Mouse (Mus musculus) kidney, embryonic 16.5 days (tissue): ENCODE measurements around the gene Muc20. TPM values are rescaled to one million over a fixed set of nuclear protein-coding genes. Genes with fewer than 3 reads are reported as not detected.
A peak's percentile ranks its signal among the peaks of the same experiment; 100 is the strongest.

Experiments
- ATAC-seq: fragments of 200-750 bp; cut with Nextera tagmentation; 2 replicates; pipeline ENCODE4 v1.8.0; 2017; ENCODE audit warnings: moderate TSS enrichment; ENCODE audit not compliant: low FRiP score, low TSS enrichment
- H3K27ac ChIP-seq: fragments of 300-500 bp; sonication (generic); 2 replicates; pipeline ENCODE4 v1.5.1; 2014; ENCODE audit warnings: low read length
- H3K27me3 ChIP-seq: fragments of 300-500 bp; sonication (generic); 2 replicates; pipeline ENCODE4 v1.6.1; 2014; ENCODE audit warnings: low read length, control low read depth, mixed read lengths; ENCODE audit not compliant: insufficient read depth
- H3K36me3 ChIP-seq: fragments of 300-500 bp; sonication (generic); 2 replicates; pipeline ENCODE4 v1.6.1; 2014; ENCODE audit warnings: low read length, control low read depth, mixed read lengths; ENCODE audit not compliant: insufficient read depth
- H3K4me1 ChIP-seq: fragments of 300-500 bp; sonication (generic); 2 replicates; pipeline ENCODE4 v1.6.1; 2014; ENCODE audit warnings: low read length, control low read depth, mixed read lengths; ENCODE audit not compliant: insufficient read depth
- H3K4me2 ChIP-seq: fragments of 300-500 bp; sonication (generic); replicated peaks from 2 replicates; pipeline ENCODE4 v1.6.1; 2014; ENCODE audit warnings: low read depth, low read length
- H3K4me3 ChIP-seq: fragments of 300-500 bp; sonication (generic); 2 replicates; pipeline ENCODE4 v1.5.1; 2014; ENCODE audit warnings: mild to moderate bottlenecking, low read length
- H3K9ac ChIP-seq: fragments of 300-500 bp; sonication (generic); replicated peaks from 2 replicates; pipeline ENCODE4 v1.6.1; 2014; ENCODE audit warnings: low read length
- H3K9me3 ChIP-seq: fragments of 300-500 bp; sonication (generic); 2 replicates; pipeline ENCODE4 v1.6.1; 2016; ENCODE audit warnings: low read length, control low read depth
- WGBS: fragments of 180-500 bp; shearing (Covaris S2); extraction: QIAGEN DNeasy Blood & Tissue Kit; methylation state at CpG from one replicate; pipeline ENCODE4 v1.1.7; 2014; 5-methylcytosine and 5-hydroxymethylcytosine counted together
- polyA plus RNA-seq: library from polyadenylated mRNA; unstranded; fragments of >200 nt; fragmentation: Nextera tagmentation; extraction: Ambion mirVana; gene quantifications from 2 replicates; pipeline ENCODE4 v1.2.1, GENCODE M21; 2015

Muc20 gene
- polyA plus RNA-seq, 1 experiment from 2014 or later, result 6.2 TPM

DNA sequence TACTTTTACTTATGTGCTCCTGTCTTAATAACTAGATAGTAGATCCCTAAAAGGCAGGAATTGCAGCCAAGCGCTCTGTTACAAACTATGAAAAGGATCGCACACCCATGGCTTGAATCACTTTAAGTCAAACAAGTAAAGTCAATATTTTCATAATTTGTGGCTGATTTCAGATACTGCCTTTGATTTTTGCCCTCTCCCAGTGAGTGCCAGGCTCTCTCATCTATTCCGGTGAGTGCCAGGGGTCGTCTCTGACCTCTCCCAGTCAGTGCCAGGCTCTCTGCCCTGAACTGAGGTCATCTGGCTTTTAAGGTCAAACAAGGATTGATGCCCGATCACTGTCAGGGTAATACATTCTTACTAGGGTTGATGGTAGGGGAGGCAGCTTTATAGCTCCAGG lies 21.2 kb upstream of the Muc20 start:
- 84% methylated on average over 5 of the region's 5 CpGs for WGBS
- peaks cover 17% of the 10 kb centered on the region for H3K4me1 ChIP-seq
- no peak overlapping the region for H3K4me3 ChIP-seq
- H3K4me2 ChIP-seq, result no peak overlapping the region
- no peak overlapping the region for H3K9ac ChIP-seq
- H3K9me3 ChIP-seq, result no peaks in the 10 kb centered on the region
- no peak for ATAC-seq
- no peak overlapping the region for H3K27ac ChIP-seq
- no peaks in the 10 kb centered on the region for H3K27me3 ChIP-seq
- no peaks in the 10 kb centered on the region for H3K36me3 ChIP-seq

- ATAC-seq, result no peak
- no peak overlapping the region for H3K9ac ChIP-seq
- H3K27ac ChIP-seq, result no peak overlapping the region
- H3K27me3 ChIP-seq, result no peaks in the 10 kb centered on the region
- WGBS, result 91% methylated on average over 4 of the region's 4 CpGs
- H3K36me3 ChIP-seq, result no peaks in the 10 kb centered on the region
- H3K4me3 ChIP-seq, result no peak overlapping the region
- H3K4me1 ChIP-seq, result peaks cover 17% of the 10 kb centered on the region
- H3K4me2 ChIP-seq, result no peak overlapping the region
- H3K9me3 ChIP-seq, result no peaks in the 10 kb centered on the region
These were observed 20.8 kb upstream of the Muc20 start for GRCm38 (mm10) chr16:32818036-32818435.

- Histone ChIP-seq H3K27ac (peak overlapping the region; percentile 51), H3K9me3 (no peaks in the 10 kb centered on the region)
These were observed 17.9 kb upstream of the Muc20 start for GRCm38 (mm10) chr16:32815160-32815605.

GRCm38 (mm10) chr16:32814539-32814938 lies 17.3 kb upstream of the Muc20 start:
- 16% methylated on average over 14 of the region's 14 CpGs for WGBS
- Histone ChIP-seq H3K4me3 (peak overlapping the region; percentile 40), H3K4me1 (peaks cover 17% of the 10 kb centered on the region), H3K9me3 (no peaks in the 10 kb centered on the region), H3K4me2 (peak overlapping the region; percentile 73), H3K36me3 (no peaks in the 10 kb centered on the region), H3K9ac (peak overlapping the region; percentile 54), H3K27me3 (no peaks in the 10 kb centered on the region), H3K27ac (peak overlapping the region; percentile 51)
- ATAC-seq, result peak; percentile 56; the same call in 1 of the 2 replicates

More at GRCm38 (mm10) chr16:32815160-32815605, 17.9 kb upstream of the Muc20 start:
- 5% methylated on average over 6 of the region's 6 CpGs for WGBS
- peak; percentile 85 for ATAC-seq
- peaks cover 17% of the 10 kb centered on the region for H3K4me1 ChIP-seq
- H3K4me2 ChIP-seq, result peak overlapping the region; percentile 73
- peak overlapping the region; percentile 54 for H3K9ac ChIP-seq
- H3K36me3 ChIP-seq, result no peaks in the 10 kb centered on the region
- no peaks in the 10 kb centered on the region for H3K27me3 ChIP-seq
- peak overlapping the region; percentile 40 for H3K4me3 ChIP-seq

DNA sequence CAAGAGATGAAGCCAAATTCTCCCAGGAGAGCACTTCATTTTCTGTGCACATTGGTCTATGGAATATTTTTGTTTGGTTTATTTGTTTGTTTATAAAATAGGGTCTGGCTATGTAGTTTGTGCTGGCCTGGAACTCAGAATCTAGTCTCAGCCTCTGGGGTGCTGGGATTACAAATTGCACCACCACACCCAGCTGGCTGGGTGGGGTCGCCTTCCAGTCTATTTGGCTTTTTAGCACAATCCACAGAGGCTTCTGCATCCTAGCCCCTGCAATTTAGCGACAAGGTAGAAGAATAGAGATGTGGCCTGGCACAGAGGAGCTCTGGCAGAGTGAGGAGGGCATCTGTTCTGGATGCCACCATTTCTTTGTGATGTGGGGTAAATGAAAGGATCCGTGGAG lies 16.5 kb upstream of the Muc20 start:
- WGBS, result 79% methylated on average over 3 of the region's 3 CpGs
- Histone ChIP-seq H3K4me1 (peaks cover 17% of the 10 kb centered on the region), H3K27ac (no peak overlapping the region), H3K36me3 (no peaks in the 10 kb centered on the region), H3K4me2 (no peak overlapping the region), H3K9ac (no peak overlapping the region), H3K9me3 (no peaks in the 10 kb centered on the region), H3K4me3 (no peak overlapping the region), H3K27me3 (no peaks in the 10 kb centered on the region)
- no peak for ATAC-seq

DNA sequence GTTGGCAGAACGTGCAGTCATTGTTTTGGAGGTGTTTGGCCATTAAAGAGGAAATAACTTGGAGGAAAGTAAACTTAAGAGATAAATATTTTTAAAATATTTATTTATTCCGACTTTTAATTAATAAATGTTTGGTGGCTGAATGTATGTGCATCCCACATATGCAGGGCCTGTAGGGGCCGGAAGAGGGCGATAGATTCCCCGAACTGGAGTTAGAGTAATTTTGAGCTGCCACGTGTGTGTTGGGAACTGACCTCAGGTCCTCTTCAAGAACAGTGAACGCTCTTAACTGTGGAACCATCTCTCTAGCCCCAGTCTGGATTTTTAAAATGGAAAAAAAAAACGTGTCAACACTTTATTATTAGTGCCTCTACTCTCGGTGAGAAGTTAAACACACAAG lies 16.1 kb upstream of the Muc20 start:
- H3K36me3 ChIP-seq, result no peaks in the 10 kb centered on the region
- H3K4me3 ChIP-seq, result no peak overlapping the region
- H3K4me1 ChIP-seq, result peaks cover 17% of the 10 kb centered on the region
- no peaks in the 10 kb centered on the region for H3K27me3 ChIP-seq
- no peak overlapping the region for H3K9ac ChIP-seq
- H3K27ac ChIP-seq, result no peak overlapping the region
- ATAC-seq, result no peak
- 46% methylated on average over 9 of the region's 9 CpGs for WGBS
- no peaks in the 10 kb centered on the region for H3K9me3 ChIP-seq
- peak overlapping the region; percentile 40 for H3K4me2 ChIP-seq

DNA sequence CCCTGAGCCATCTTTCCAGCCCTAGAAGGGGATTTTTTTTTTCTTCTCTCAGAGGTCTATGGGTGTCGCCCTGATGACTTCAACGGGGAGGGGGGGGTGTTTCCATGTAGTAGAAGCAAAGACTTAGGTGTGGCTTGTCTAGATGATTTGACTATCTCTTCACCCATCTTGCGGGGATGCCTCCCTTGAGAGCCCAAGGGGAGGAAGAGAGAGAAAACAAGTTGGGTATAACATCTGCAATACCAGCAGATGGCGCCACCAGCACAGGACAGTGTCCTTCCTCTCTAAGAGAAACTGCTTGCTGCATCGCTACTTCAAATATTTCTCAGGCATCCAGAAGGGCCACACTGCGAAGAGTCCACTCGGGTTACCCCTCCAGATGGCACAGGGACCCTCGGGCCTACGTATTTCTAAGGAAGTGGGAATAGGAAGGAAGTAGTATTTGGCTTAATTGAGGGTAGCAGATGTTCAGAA lies 15.7 kb upstream of the Muc20 start:
- Histone ChIP-seq H3K27ac (no peak overlapping the region), H3K9ac (no peak overlapping the region), H3K4me3 (no peak overlapping the region), H3K9me3 (no peaks in the 10 kb centered on the region), H3K4me1 (peaks cover 20% of the 10 kb centered on the region), H3K27me3 (no peaks in the 10 kb centered on the region), H3K4me2 (peak overlapping the region; percentile 40), H3K36me3 (no peaks in the 10 kb centered on the region)
- ATAC-seq, result peak; percentile 58
- WGBS, result 2% methylated on average over 9 of the region's 9 CpGs

DNA sequence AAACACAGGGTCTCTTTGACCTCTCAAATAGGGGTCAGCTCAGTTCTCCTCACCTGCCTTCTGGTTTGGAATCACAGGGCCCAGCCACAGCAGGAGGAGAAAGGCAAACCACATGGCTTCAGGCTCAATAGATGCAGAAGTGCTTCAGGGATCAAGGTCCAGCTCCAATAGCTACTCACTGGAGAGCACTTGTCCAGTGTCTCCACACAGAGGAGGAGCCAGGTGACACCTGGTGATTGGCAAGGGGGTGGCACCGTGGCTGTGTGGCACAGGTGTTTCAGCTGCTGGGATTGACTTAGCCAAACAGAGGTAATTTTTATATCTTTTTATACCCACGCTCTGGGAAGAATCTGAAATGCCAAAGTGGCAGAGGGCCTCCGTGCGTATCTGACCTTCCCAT lies 13.1 kb upstream of the Muc20 start, which contains the start of gene Smbd1:
Smbd1 (minus strand) TSS at position 157 of the 400 bp plus-strand sequence.
- WGBS, result 89% methylated on average over 4 of the region's 4 CpGs

GRCm38 (mm10) chr16:32807408-32808185 lies 10.4 kb upstream of the Muc20 start:
- Histone ChIP-seq H3K36me3 (no peaks in the 10 kb centered on the region), H3K4me2 (no peak overlapping the region), H3K9ac (no peak overlapping the region), H3K27me3 (no peaks in the 10 kb centered on the region), H3K27ac (no peak overlapping the region), H3K4me1 (peaks cover 14% of the 10 kb centered on the region), H3K9me3 (no peaks in the 10 kb centered on the region), H3K4me3 (no peak overlapping the region)
- WGBS, result 62% methylated on average over 8 of the region's 8 CpGs
- ATAC-seq, result peak; percentile 67

More for the DNA sequence above, 13.1 kb upstream of the Muc20 start, which contains the start of gene Smbd1:
- H3K9me3 ChIP-seq, result no peaks in the 10 kb centered on the region
- H3K4me2 ChIP-seq, result no peak within 1 kb of the TSS
- H3K9ac ChIP-seq, result no peak within 1 kb of the TSS
- no peak within 1 kb of the TSS for H3K4me3 ChIP-seq
- no peak within 1 kb of the TSS for H3K27ac ChIP-seq
- H3K27me3 ChIP-seq, result no peaks in the 10 kb centered on the region
- H3K4me1 ChIP-seq, result peaks cover 15% of the 10 kb centered on the region
- H3K36me3 ChIP-seq, result no peaks in the 10 kb centered on the region
- ATAC-seq, result no peak

DNA sequence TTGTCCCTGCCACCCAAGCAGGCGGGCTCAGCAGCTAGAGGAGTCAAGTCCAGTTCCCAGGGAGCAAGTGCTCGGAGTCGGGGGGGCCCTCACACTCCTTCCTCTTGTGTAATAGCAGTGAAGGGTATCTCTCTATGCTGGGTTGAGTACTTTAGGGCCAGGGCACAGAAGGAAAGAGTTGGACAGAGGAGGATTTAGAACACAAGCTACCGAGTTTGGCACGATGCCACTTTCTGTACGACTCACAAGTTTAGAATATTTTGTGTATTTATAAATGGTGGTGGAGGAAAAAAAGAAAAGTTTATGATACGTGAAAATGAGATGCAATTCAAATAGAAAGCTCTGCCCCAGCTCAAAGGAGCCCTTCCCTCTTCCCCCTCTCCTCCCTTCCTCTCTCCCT lies 7.9 kb upstream of the Muc20 start:
- no peak overlapping the region for H3K4me2 ChIP-seq
- no peaks in the 10 kb centered on the region for H3K9me3 ChIP-seq
- H3K36me3 ChIP-seq, result no peaks in the 10 kb centered on the region
- H3K9ac ChIP-seq, result no peak overlapping the region
- H3K4me3 ChIP-seq, result no peak overlapping the region
- no peaks in the 10 kb centered on the region for H3K27me3 ChIP-seq
- 70% methylated on average over 7 of the region's 7 CpGs for WGBS
- ATAC-seq, result no peak
- H3K4me1 ChIP-seq, result peaks cover 14% of the 10 kb centered on the region
- peak overlapping the region; percentile 50; the same call in 1 of the 2 replicates for H3K27ac ChIP-seq
